Mouse (Mus musculus) liver, embryonic 14.5 days (tissue): ENCODE measurements around the gene B4galnt2.
"Not testable (repeated sequence)": the region's sequence is repeated elsewhere in the genome, so short reads cannot be mapped to it uniquely, and the experiment has no call there.

ENCODE experiments used
- CTCF ChIP-seq: IDR thresholded peaks from 2 replicates; pipeline ENCODE4 v1.5.1; 2016; ENCODE audit warnings: antibody characterized with exemption, low read depth, control low read depth
- EP300 ChIP-seq: IDR thresholded peaks from 2 replicates; pipeline ENCODE4 v1.6.1; 2016; ENCODE audit warnings: antibody characterized with exemption, low read depth

- not testable (repeated sequence) for TF ChIP-seq CTCF, EP300
Measured at GRCm38 (mm10) chr11:95932168-95932567, 17.5 kb upstream of the B4galnt2 start.
